Mouse (Mus musculus) megakaryocyte, embryonic 14.5 days (primary cell): ENCODE results near the gene Susd4. TPM values are rescaled to one million over a fixed set of nuclear protein-coding genes. Genes with fewer than 3 reads are reported as not detected.

Experiments
- H3K27me3 ChIP-seq: replicated peaks from 2 replicates; pipeline ENCODE3; 2012; ENCODE audit warnings: inconsistent platforms
- H3K36me3 ChIP-seq: replicated peaks from 2 replicates; pipeline ENCODE3; 2012; ENCODE audit warnings: low read length, inconsistent platforms, mixed read lengths
- H3K4me1 ChIP-seq: 2 replicates; pipeline ENCODE4 v1.6.1; 2012; ENCODE audit warnings: inconsistent platforms
- H3K4me3 ChIP-seq: replicated peaks from 2 replicates; pipeline ENCODE3; 2012; ENCODE audit warnings: moderate library complexity, mild to moderate bottlenecking, inconsistent platforms
- H3K9me3 ChIP-seq: 2 replicates; pipeline ENCODE4 v1.6.1; 2012; ENCODE audit warnings: inconsistent platforms
- FLI1 ChIP-seq: IDR thresholded peaks from 2 replicates; pipeline ENCODE4 v1.6.1; 2012; ENCODE audit warnings: low read length, inconsistent platforms, mixed read lengths
- GATA1 ChIP-seq: IDR thresholded peaks from 3 replicates; pipeline ENCODE4 v1.6.1; 2012; ENCODE audit warnings: mixed read lengths, low read length, inconsistent platforms, borderline replicate concordance
- polyA plus RNA-seq: library from polyadenylated mRNA; stranded (reverse); fragments of >175 nt; gene quantifications from 2 replicates; pipeline ENCODE4 v1.2.3, GENCODE M21; 2012; ENCODE audit warnings: low replicate concordance; ENCODE audit not compliant: insufficient read depth

The Susd4 gene
- polyA plus RNA-seq, 1 experiment: 1.00 TPM

GRCm38 (mm10) chr1:182941921-182942320 is 178.3 kb downstream of the Susd4 start:
- peaks cover 7% of the 10 kb centered on the region; the same call in 1 of the 2 replicates for H3K9me3 ChIP-seq
- no peak for TF ChIP-seq GATA1
- no peak for TF ChIP-seq FLI1

GRCm38 (mm10) chr1:182943911-182944310 is 180.3 kb downstream of the Susd4 start:
- H3K36me3 ChIP-seq: no peaks in the 10 kb centered on the region
- peaks cover 16% of the 10 kb centered on the region for H3K27me3 ChIP-seq
- no peak overlapping the region for H3K4me3 ChIP-seq
- H3K4me1 ChIP-seq: no peaks in the 10 kb centered on the region
- H3K9me3 ChIP-seq: peaks cover 10% of the 10 kb centered on the region; the same call in 1 of the 2 replicates
- TF ChIP-seq FLI1 (no peak), GATA1 (no peak)

More at GRCm38 (mm10) chr1:182941921-182942320, 178.3 kb downstream of the Susd4 start:
- Histone ChIP-seq H3K27me3 (peaks cover 16% of the 10 kb centered on the region), H3K36me3 (no peaks in the 10 kb centered on the region), H3K4me1 (no peaks in the 10 kb centered on the region), H3K4me3 (no peak overlapping the region)

GRCm38 (mm10) chr1:182944638-182945037 is 181.0 kb downstream of the Susd4 start:
- Histone ChIP-seq H3K4me1 (no peaks in the 10 kb centered on the region), H3K36me3 (no peaks in the 10 kb centered on the region), H3K9me3 (peaks cover 10% of the 10 kb centered on the region; the same call in 1 of the 2 replicates), H3K4me3 (no peak overlapping the region), H3K27me3 (peaks cover 18% of the 10 kb centered on the region)
- TF ChIP-seq FLI1 (no peak), GATA1 (no peak)

- peaks cover 10% of the 10 kb centered on the region; the same call in 1 of the 2 replicates for H3K9me3 ChIP-seq
- no peaks in the 10 kb centered on the region for H3K4me1 ChIP-seq
- H3K36me3 ChIP-seq: no peaks in the 10 kb centered on the region
- TF ChIP-seq GATA1 (no peak), FLI1 (no peak)
- peaks cover 16% of the 10 kb centered on the region for H3K27me3 ChIP-seq
- no peak overlapping the region for H3K4me3 ChIP-seq
Measured at GRCm38 (mm10) chr1:182945561-182945960, 181.9 kb downstream of the Susd4 start.

Other genes starting within 250 kb of the Susd4 start
- gene Capn2, start 246.3 kb upstream of the Susd4 start, polyA plus RNA-seq: 46.0 and 47.8 TPM in 2 replicates
- gene Capn8, start 198.9 kb upstream of the Susd4 start, polyA plus RNA-seq: not detected in 2 replicates
- gene Ccdc185, start 14.7 kb upstream of the Susd4 start, polyA plus RNA-seq: not detected in 2 replicates
- gene Tlr5, start 190.9 kb downstream of the Susd4 start, polyA plus RNA-seq: 0.58 TPM in 1 of 2 replicates, not detected in the other